Mouse (Mus musculus): ENCODE measurements at regions not wholly inside any gene's neighbourhood (a gene's known extent, or its start where the extent isn't known, plus 50 kb on each side); places are given as distances from the start of the nearest gene placed in this dataset.

DNA sequence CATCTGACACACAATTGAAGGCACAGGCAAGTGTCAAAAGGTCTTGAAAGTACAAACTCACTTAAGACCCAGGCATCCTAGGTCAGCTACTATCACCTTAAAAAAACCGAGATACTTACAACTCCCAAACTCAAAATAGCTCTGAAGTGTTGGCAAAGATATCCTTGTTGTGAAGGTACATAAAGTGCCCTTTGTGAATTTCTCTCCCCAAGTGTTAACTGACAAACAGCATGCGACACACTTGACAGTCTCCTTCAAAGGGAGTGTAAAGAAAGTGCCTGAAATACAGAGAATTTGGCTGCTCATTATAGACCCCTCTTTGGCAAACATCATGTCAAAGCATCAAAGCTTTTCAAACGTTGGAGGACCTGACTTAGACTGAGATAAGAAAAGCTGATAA is 2634.2 kb downstream of the 9330182O14Rik start:
- DNase-seq: no peak

DNA sequence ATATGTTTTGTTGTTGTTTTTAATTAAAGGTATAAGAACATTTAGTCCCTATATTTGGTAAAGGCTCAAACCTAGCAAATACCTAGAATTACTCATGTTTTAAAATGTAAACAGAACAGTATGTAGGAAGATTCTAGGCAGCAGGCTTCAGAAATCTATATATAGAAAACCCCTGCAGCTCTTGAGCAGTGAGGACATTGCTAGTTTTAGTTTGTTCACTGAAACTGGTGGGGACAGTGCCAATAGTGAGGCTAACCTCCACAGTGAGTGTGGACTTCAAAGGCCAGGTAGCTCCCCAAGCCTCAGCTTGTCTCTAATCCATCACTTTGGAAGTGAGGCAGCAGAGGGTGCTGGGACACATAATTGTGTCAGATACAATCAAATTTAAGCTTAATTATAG is 2645.7 kb downstream of the 9330182O14Rik start:
- DNase-seq: no peak

DNA sequence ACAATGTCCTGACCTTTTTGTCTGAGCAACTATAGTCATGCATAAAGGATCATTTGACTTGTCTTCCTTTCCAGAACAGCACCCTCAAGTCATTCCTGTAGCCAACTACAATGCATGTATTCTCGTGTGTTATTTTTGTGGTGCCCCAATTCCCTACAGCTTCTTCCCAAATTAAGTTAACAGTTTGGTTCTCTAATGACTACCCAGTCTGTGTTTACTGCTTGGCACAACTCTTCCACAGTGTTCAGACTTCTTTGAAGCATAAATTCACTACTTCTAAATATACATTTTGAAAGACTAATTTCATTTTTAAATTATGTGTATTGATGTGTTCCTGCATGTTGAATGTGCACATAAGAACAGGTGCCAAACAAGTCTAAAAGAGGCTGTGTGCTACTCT is 2667.1 kb downstream of the 9330182O14Rik start:
- no peak for DNase-seq

DNA sequence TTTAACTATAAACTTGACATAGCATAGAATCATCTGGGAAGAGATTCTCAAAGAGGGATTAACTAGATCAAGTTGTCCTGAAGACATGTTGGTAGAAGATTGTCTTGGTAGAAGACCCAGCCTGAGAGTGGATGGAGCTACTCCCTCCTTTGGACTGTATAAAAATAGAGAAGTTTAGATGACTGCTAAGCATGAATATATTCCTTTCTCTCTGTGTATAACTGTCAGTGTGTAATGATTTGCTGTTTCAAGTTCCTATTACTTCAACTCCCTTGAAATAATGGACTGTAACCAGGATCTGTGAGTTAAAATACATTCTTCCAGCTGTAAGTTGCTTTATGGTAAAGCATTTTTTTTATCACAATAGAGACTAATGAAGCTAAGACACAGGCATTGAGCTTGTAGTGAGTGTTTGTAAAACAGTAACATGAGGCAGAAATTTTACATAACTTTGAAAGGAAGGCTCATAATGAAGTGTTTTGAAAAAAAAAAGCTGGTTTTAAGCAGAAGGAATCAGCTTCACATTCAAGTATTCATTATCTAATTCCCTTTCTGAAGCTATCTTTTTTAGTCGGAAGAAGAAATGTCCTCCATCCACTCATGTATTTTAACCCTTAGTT is 2676.8 kb downstream of the 9330182O14Rik start:
- no peak for DNase-seq

DNA sequence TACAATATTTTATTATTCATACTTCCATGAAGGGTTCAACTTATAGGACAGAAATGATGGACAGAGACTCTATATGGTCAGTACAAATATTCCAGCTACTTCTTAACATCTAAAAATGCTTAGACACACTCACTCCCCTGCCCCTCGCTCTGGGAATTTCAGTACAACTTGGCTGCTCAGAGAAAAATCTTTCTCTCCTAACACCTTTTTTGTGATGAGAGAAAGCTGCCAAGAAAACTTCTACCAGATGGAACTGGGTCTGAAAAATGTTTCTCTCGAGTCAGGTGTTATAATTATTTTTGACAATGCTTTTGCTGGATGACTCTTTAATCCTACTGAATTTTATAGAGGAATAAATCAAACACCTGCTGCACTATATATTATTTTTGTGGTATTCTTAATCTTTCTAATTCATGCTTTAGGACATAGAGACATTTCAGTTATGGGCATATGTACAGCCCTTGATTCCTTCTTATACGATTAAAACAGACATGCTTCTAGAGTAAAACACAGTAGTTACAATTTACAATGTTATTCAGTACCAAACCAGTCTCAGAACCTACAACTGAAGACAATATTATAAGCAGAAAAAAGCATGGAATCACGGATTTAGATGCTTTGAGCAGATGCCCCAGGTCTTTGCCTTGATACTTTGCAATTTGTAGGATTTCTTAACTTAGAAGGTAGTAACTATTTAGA is 2681.0 kb downstream of the 9330182O14Rik start:
- DNase-seq: no peak

DNA sequence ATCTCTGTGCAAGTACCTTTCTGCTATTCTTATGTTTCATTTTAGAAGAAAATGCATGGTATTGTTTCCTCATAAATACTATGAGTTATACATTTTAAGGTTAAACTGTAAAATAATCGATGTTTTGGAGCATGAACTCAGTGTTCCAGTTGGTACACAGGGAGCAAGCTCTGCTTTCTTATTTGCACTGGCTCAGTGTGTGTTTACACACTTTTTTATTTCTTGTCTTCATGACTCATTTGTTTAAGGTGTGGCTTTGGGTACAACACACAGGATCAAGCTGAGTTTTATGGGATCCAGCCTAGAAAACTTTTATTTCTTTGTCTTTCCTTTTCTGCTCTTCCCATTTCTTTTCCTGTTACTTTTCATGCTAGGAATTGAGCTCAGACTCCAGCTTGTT is 2704.7 kb downstream of the 9330182O14Rik start:
- DNase-seq: no peak

DNA sequence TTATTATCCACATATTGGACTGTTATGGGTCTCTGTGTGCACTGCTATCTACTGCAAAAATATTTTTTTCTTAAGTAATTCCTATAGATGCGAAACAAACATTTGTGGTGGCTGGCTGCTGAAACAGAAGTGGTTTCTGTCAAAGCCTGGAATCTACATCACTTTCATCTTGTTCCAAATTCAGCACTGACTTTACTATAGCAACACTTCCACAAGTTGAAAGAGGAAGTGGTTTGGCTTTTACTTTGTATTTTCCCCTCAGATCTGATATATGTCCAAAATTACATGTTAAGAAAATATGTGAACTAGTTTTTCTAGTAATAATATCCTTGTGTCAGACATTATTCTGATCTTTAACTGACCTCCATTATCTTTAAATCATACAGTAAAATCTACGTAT is 2715.8 kb downstream of the 9330182O14Rik start:
- no peak for DNase-seq

DNA sequence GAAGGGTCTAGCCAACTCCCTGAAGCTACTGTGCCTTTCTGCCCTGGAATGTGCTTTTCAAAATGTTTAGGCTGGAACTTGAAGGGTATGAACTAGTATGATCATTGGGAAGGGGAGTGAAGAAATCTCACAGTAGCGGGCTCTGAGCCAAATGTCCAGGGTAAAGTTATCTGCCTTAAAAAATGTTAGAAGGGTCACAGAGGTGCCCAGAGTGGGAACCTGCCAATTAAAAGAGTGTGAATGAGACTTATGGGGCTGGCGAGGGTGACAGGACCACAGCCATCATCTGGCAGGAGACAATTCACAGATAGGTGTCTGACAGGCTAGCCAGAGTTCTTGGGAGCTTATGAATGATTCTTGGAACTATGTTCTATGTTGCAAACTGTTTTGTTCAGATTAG is 2738.3 kb downstream of the 9330182O14Rik start:
- no peak for DNase-seq

DNA sequence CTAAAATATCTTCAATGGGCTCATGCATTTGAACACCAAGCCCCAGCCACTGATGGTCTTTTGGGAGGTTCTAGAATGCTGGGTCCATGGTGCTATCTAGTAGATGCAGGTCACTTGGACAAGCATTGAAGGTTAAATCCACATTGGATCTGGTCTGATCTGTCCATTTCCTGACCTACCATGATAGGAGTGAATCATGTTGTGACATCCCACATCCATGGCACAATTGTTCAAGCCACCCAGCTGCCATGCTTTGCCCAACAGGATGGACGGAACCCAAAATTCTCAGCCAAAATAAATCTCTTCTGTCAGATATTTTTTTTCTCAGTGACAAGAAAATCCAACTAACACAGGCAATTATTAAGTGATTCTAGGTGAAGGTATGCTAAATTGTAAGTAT is 2760.4 kb downstream of the 9330182O14Rik start:
- no peak for DNase-seq

DNA sequence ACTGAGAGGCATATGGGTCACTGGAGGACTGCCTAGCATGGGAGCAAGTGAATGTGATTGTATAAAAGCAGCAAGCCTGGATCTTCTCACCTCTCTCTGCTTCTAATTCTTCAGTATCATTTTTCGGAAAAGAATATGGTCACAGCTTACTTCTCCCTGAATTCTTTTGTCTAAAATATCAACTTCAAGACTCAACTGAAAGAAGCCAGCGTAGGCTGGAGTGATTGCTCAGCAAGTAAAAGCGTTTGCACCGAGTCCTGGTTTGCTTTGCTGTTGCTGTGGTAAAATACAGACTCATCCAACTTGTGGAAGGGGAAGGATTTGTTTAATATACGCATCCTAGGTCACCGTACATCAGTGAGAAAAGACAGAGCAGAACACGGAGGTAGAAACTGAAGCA is 2765.9 kb downstream of the 9330182O14Rik start:
- DNase-seq: no peak

DNA sequence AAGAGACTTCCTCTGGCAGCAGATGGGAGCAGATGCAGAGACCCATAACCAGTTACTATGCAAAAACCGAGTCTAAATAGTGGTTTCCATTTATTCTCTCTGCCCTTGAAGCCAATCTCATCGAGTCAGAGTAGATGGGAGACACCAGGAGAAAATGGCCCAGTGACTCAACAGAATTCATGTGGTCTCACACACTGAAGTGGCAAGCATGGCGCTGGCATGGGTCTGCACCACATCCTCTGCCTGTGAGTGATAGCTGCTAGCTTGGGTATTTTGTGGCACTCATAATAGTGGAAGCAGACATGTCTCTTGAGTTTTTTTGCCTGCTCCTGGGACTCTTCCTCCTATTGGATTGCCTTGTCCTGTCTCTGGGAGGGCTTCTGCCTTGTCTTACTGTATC is 2767.6 kb downstream of the 9330182O14Rik start:
- no peak for DNase-seq

DNA sequence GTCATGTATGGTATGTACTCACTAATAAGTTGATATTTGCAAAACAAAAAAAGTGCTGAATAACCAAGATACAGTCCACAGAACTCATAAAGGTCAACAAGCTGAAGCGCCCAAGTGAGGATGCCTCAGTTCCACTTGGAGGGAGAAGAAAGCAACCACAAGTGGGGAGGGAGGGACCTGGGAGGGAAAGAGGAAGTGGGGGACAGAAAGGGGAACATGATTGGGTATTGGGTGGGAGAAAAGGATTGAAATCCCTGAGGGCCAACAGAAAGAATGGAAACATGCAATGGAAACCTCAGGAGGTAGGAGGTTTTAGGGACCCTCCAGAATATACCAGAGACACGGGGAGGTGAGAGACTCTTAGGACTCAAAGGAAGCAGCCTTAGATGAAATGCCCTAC is 2777.2 kb downstream of the 9330182O14Rik start:
- no peak for DNase-seq

DNA sequence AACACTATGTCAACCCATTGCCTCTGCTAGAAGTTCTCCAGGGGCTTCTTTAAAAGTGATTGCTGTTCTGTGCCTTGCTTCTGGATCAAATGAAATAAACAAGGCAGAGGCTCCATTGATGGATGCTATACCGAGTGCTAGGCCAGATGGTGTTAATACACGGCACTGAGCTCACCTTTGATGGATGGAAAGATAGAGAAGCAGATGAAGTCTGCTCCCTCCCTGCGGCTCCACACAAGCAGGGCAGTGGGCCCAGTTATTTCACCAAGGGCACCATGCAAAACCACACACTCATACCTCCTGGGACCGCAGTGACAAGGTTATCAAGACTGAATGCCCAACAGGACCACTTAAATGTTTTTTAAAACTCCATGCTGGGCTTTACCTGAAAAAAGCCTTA is 2778.7 kb downstream of the 9330182O14Rik start:
- no peak for DNase-seq

DNA sequence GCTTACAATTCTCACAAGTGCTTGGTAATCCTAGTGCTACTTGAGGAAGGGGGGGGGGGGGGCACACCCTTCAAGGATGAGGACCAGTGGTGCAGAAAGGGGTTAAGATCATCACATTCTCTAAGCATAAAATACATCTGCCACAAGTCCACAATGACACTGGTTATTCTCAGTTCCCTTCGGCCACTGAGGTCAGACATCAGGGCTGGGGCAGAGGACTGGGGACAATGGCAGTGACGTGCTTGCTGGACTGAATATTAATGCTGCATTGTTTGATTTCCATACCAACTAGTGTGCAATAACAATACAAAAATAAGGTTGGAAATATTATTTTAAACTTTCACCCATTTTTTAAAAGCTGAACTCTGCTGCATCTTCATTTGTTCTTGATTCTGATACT is 2779.1 kb downstream of the 9330182O14Rik start:
- DNase-seq: no peak

DNA sequence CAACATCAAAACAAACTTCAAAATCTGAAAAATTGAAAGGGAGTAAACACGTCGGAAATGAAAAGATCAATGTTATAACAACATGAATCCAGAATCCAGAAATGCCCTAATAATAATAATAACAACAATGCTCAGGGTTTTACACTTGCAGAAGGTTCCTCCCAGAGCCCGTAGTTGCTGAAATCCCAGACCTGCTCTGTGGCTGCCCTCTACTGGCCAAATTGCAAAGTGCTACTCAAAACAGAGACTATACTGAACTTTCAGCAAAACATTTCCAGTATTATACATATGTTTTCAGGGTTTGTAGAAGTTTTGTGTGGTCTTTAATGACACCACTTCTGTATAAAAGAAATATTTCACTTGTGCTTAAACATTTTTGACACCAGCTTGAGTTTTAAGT is 2779.9 kb downstream of the 9330182O14Rik start:
- peak; percentile 86 for DNase-seq

DNA sequence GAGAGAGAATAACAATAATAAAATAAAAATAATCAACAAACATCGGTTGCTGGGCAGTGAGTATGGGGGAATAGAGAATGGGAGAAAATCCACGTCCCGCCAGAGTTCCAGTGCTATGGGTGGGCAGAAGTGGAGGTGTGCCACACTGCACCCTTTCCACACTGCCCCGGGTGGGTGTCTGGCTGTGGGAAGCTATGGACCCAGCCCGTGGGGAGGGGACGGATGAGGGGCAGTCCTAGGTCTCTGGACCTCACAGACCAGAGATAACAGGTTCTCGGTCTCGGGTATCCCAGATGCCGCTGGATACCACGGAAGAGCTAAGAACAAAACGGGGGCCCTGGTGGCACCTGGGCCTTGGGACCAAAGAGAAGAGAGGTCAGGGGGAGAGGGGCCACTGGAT is 2781.0 kb downstream of the 9330182O14Rik start:
- no peak for DNase-seq

DNA sequence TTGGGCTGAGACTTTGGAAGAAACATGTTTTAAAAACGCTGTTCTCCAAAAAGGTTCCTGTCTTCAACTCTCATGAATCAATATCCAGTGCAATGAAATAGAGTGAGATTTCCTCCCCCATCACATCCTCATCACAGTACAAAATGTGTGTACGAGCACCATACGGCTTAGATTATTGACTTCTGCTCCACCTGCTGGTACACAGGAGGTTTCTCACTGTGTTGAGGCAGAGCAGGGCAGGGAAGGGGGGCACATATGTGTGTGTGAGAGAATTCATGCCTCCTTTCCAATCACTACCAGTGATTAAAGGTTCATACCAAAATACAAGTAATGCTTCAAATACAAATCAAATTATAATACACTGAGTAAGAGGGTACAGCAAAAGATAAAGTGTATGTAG is 2787.5 kb downstream of the 9330182O14Rik start:
- DNase-seq: no peak

DNA sequence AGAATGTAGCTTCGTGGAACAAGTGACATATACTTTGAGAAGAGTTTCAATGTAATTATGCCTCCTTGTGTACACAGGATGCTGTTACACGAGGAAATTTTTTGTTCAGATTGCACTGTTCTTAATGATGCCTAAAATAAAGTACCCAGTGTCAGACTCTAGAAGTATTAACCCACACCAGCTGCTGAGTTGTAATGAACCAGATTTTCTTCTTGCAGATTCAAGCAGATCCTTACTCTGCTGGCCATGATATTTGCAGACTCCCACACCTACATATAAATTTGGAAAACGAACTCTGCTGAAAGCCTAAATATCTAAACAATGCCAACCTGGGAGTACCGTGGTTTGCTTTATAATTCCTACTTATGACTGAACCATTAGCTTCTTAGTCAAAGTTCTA is 2794.2 kb downstream of the 9330182O14Rik start:
- no peak for DNase-seq

DNA sequence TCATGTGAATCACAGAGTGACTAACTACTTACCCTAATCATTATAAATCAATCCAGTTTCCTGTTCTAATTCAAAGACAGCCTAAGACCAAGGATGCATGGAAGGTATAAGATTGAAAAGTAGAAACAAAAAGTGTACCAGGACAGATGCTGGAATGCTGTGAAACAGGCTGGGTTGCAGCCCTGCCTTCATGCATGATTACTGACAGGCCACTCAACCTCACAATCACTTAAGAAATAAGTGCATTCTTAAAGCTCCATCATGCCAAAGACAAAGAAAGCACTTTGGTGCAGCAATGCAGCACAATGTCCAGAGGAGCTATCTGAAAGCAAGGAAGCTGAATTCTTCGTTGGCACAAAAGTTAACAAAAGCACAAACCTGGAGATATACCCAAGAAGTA is 2810.4 kb downstream of the 9330182O14Rik start:
- no peak for DNase-seq

DNA sequence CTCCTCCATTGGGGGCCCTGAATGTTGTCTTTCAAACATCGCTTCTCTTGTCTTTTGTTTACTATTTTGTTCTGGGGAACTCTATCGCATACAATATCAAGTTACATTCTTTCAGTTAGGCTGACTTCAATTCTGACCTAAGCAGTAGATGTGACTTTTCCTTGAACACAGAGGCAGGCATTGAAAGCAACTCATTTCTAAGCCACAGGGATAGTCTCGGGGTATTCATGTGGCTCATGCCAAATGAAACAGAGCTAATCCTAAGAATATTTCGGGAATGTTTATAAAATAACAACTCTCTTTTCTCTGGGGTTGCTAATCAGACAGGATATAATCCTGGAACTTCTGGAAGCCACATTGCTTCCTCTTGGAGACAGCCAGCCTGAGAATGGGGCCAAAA is 2821.0 kb downstream of the 9330182O14Rik start:
- DNase-seq: no peak

DNA sequence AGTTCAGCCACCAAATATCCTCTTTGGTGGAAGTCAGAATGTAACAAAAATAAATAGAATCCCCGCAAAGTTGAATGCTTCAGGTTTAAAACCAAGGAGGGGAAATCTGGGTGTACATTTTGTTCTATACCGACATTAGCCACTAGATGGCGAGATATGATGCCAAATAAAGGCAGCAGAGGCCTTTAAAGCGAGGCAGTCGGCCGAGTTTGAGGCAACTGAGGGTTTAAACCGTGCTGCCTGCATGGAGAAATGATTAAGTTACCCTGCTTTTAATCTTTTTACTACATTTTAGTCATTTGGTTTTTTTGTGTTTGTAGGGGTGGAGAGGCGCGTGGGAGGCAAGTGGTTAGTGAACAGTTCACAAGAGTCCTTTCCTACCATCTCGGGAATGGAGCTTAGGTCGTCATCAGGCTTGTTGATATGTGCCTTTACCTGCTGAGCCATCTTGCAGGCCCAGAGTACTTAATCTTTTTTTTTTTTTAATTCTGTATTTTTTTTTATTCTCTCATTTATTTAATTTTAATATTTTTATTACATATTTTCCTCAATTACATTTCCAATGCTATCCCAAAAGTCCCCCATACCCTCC is 2828.7 kb downstream of the 9330182O14Rik start:
- DNase-seq: peak; percentile 45

DNA sequence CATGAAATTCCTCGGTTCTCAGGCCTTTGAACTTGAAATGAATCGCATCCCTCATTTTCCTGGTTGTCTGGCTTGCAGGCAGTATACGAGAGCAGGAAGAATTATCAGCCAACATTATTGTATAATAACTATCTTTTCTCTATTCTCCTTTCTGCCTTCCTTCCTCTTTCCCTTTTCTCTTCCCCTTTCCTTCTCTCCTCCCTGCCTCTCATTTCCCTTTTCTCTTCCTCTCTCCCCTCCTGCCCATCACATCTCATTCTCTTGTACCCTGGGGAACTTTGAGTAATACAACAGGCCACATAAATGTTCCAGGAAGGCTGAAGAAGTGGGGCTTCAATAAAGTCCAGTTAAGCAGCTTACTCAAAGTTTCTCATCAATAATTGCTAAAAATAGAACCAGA is 2831.1 kb downstream of the 9330182O14Rik start:
- DNase-seq: no peak
